Mouse (Mus musculus) stomach, embryonic 15.5 days (tissue): ENCODE data around the gene Bnc2. TPM values are rescaled to one million over a fixed set of nuclear protein-coding genes. Genes with fewer than 3 reads are reported as not detected.

ENCODE experiments used
- ATAC-seq: fragments of 200-750 bp; cut with Nextera tagmentation; 2 replicates; pipeline ENCODE4 v1.8.0; 2017; ENCODE audit warnings: low read depth, moderate number of reproducible peaks, moderate TSS enrichment; ENCODE audit not compliant: insufficient read depth, low FRiP score
- H3K27ac ChIP-seq: fragments of 300-500 bp; sonication (generic); 2 replicates; pipeline ENCODE4 v1.5.1; 2015; ENCODE audit warnings: mild to moderate bottlenecking, inconsistent platforms
- H3K27me3 ChIP-seq: fragments of 300-500 bp; sonication (generic); replicated peaks from 2 replicates; pipeline ENCODE4 v1.6.1; 2015; ENCODE audit warnings: inconsistent platforms
- H3K36me3 ChIP-seq: fragments of 300-500 bp; sonication (generic); 2 replicates; pipeline ENCODE4 v1.6.1; 2015; ENCODE audit warnings: inconsistent platforms
- H3K4me1 ChIP-seq: fragments of 300-500 bp; sonication (generic); 2 replicates; pipeline ENCODE4 v1.6.1; 2015; ENCODE audit warnings: inconsistent platforms
- H3K4me2 ChIP-seq: fragments of 300-500 bp; sonication (generic); 2 replicates; pipeline ENCODE4 v1.6.1; 2015; ENCODE audit warnings: mild to moderate bottlenecking, inconsistent platforms
- H3K4me3 ChIP-seq: fragments of 300-500 bp; sonication (generic); replicated peaks from 2 replicates; pipeline ENCODE4 v1.5.1; 2015; ENCODE audit warnings: inconsistent platforms
- H3K9ac ChIP-seq: fragments of 300-500 bp; sonication (generic); 2 replicates; pipeline ENCODE4 v1.6.1; 2015; ENCODE audit warnings: inconsistent platforms
- H3K9me3 ChIP-seq: fragments of 300-500 bp; sonication (generic); 2 replicates; pipeline ENCODE4 v1.6.1; 2016; ENCODE audit warnings: inconsistent platforms
- WGBS: fragments of 180-500 bp; shearing (Covaris S2); methylation state at CpG from one replicate; pipeline ENCODE4 v1.1.7; 2015; 5-methylcytosine and 5-hydroxymethylcytosine counted together
- polyA plus RNA-seq: library from polyadenylated mRNA; unstranded; fragments of >200 nt; fragmentation: Nextera tagmentation; extraction: Ambion mirVana; gene quantifications from 2 replicates; pipeline ENCODE4 v1.2.1, GENCODE M21; 2015

Bnc2 gene
- polyA plus RNA-seq, 1 experiment from 2014 or later: 18.0 TPM

GRCm38 (mm10) chr4:84379289-84379688 lies 295.8 kb downstream of the Bnc2 start:
- H3K9ac ChIP-seq: no peak overlapping the region
- no peaks in the 10 kb centered on the region for H3K27me3 ChIP-seq
- H3K4me3 ChIP-seq: no peak overlapping the region
- H3K36me3 ChIP-seq: no peaks in the 10 kb centered on the region
- no peaks in the 10 kb centered on the region for H3K9me3 ChIP-seq
- 75% methylated on average over 6 of the region's 6 CpGs for WGBS
- H3K4me1 ChIP-seq: no peaks in the 10 kb centered on the region
- no peak overlapping the region for H3K4me2 ChIP-seq
- ATAC-seq: no peak
- H3K27ac ChIP-seq: no peak overlapping the region

GRCm38 (mm10) chr4:84377513-84377912 lies 297.6 kb downstream of the Bnc2 start:
- H3K27ac ChIP-seq: no peak overlapping the region
- no peak for ATAC-seq

GRCm38 (mm10) chr4:84362337-84362823 lies 312.7 kb downstream of the Bnc2 start:
- H3K4me3 ChIP-seq: no peak overlapping the region
- no peak for ATAC-seq
- no peaks in the 10 kb centered on the region for H3K36me3 ChIP-seq
- H3K27ac ChIP-seq: no peak overlapping the region
- H3K27me3 ChIP-seq: no peaks in the 10 kb centered on the region
- H3K9ac ChIP-seq: no peak overlapping the region
- no peaks in the 10 kb centered on the region for H3K9me3 ChIP-seq
- peaks cover 6% of the 10 kb centered on the region; the same call in 1 of the 2 replicates for H3K4me1 ChIP-seq
- no peak overlapping the region for H3K4me2 ChIP-seq
- WGBS: 32% methylated on average over 8 of the region's 8 CpGs

More at GRCm38 (mm10) chr4:84377513-84377912, 297.6 kb downstream of the Bnc2 start:
- 82% methylated on average over 5 of the region's 5 CpGs for WGBS
- Histone ChIP-seq H3K27me3 (no peaks in the 10 kb centered on the region), H3K4me3 (no peak overlapping the region), H3K36me3 (no peaks in the 10 kb centered on the region), H3K9ac (no peak overlapping the region), H3K4me1 (no peaks in the 10 kb centered on the region), H3K4me2 (no peak overlapping the region), H3K9me3 (no peaks in the 10 kb centered on the region)

GRCm38 (mm10) chr4:84361165-84361564 lies 313.9 kb downstream of the Bnc2 start:
- peaks cover 13% of the 10 kb centered on the region; the same call in 1 of the 2 replicates for H3K4me1 ChIP-seq
- no peak overlapping the region for H3K27ac ChIP-seq
- no peak overlapping the region for H3K4me3 ChIP-seq
- no peak overlapping the region for H3K4me2 ChIP-seq
- H3K36me3 ChIP-seq: no peaks in the 10 kb centered on the region
- H3K27me3 ChIP-seq: no peaks in the 10 kb centered on the region
- ATAC-seq: no peak
- 69% methylated on average over 5 of the region's 5 CpGs for WGBS
- no peaks in the 10 kb centered on the region for H3K9me3 ChIP-seq
- H3K9ac ChIP-seq: no peak overlapping the region

GRCm38 (mm10) chr4:84359996-84360395 lies 315.1 kb downstream of the Bnc2 start:
- ATAC-seq: no peak
- Histone ChIP-seq H3K4me3 (no peak overlapping the region), H3K9me3 (no peaks in the 10 kb centered on the region), H3K4me2 (no peak overlapping the region), H3K4me1 (peaks cover 13% of the 10 kb centered on the region; the same call in 1 of the 2 replicates), H3K27ac (no peak overlapping the region), H3K9ac (no peak overlapping the region), H3K36me3 (no peaks in the 10 kb centered on the region), H3K27me3 (no peaks in the 10 kb centered on the region)
- 83% methylated on average over 2 of the region's 2 CpGs for WGBS

GRCm38 (mm10) chr4:84358204-84358603 lies 316.9 kb downstream of the Bnc2 start:
- no peak for ATAC-seq
- Histone ChIP-seq H3K27ac (no peak overlapping the region), H3K9ac (no peak overlapping the region), H3K4me1 (peaks cover 13% of the 10 kb centered on the region; the same call in 1 of the 2 replicates), H3K36me3 (no peaks in the 10 kb centered on the region), H3K4me2 (no peak overlapping the region), H3K27me3 (no peaks in the 10 kb centered on the region), H3K4me3 (no peak overlapping the region), H3K9me3 (no peaks in the 10 kb centered on the region)
- WGBS: 54% methylated on average over 2 of the region's 2 CpGs

GRCm38 (mm10) chr4:84357382-84357781 lies 317.7 kb downstream of the Bnc2 start:
- H3K9ac ChIP-seq: no peak overlapping the region

GRCm38 (mm10) chr4:84356468-84357153 lies 318.5 kb downstream of the Bnc2 start:
- Histone ChIP-seq H3K4me2 (no peak overlapping the region), H3K4me1 (peaks cover 13% of the 10 kb centered on the region; the same call in 1 of the 2 replicates), H3K9me3 (no peaks in the 10 kb centered on the region), H3K36me3 (no peaks in the 10 kb centered on the region), H3K4me3 (no peak overlapping the region), H3K27me3 (no peaks in the 10 kb centered on the region), H3K27ac (no peak overlapping the region), H3K9ac (no peak overlapping the region)
- ATAC-seq: no peak
- WGBS: 38% methylated on average over 8 of the region's 8 CpGs

More at GRCm38 (mm10) chr4:84357382-84357781, 317.7 kb downstream of the Bnc2 start:
- no peak for ATAC-seq
- H3K27me3 ChIP-seq: no peaks in the 10 kb centered on the region
- H3K27ac ChIP-seq: no peak overlapping the region; the same call in 1 of the 2 replicates
- no peak overlapping the region for H3K4me2 ChIP-seq
- H3K9me3 ChIP-seq: no peaks in the 10 kb centered on the region
- WGBS: 61% methylated on average over 1 of the region's 1 CpGs
- H3K36me3 ChIP-seq: no peaks in the 10 kb centered on the region
- no peak overlapping the region for H3K4me3 ChIP-seq
- H3K4me1 ChIP-seq: peaks cover 13% of the 10 kb centered on the region; the same call in 1 of the 2 replicates

GRCm38 (mm10) chr4:84352656-84353055 lies 322.4 kb downstream of the Bnc2 start:
- Histone ChIP-seq H3K36me3 (no peaks in the 10 kb centered on the region), H3K4me2 (no peak overlapping the region), H3K27ac (no peak overlapping the region), H3K27me3 (no peaks in the 10 kb centered on the region), H3K4me3 (no peak overlapping the region), H3K9me3 (no peaks in the 10 kb centered on the region), H3K9ac (no peak overlapping the region), H3K4me1 (peaks cover 9% of the 10 kb centered on the region; the same call in 1 of the 2 replicates)
- 39% methylated on average over 2 of the region's 2 CpGs for WGBS
- no peak for ATAC-seq

- no peaks in the 10 kb centered on the region; the same call in 1 of the 2 replicates for H3K4me1 ChIP-seq
- 16% methylated on average over 5 of the region's 5 CpGs for WGBS
- no peaks in the 10 kb centered on the region for H3K27me3 ChIP-seq
- ATAC-seq: no peak
- H3K36me3 ChIP-seq: no peaks in the 10 kb centered on the region
- H3K4me3 ChIP-seq: no peak overlapping the region
- H3K27ac ChIP-seq: no peak overlapping the region
- H3K4me2 ChIP-seq: no peak overlapping the region
- H3K9me3 ChIP-seq: no peaks in the 10 kb centered on the region
- no peak overlapping the region for H3K9ac ChIP-seq
These were observed 325.5 kb downstream of the Bnc2 start for GRCm38 (mm10) chr4:84349536-84349935.

GRCm38 (mm10) chr4:84339172-84339571 lies 335.9 kb downstream of the Bnc2 start:
- H3K27me3 ChIP-seq: no peaks in the 10 kb centered on the region
- H3K27ac ChIP-seq: no peak overlapping the region
- WGBS: 67% methylated on average over 4 of the region's 4 CpGs
- H3K36me3 ChIP-seq: no peaks in the 10 kb centered on the region
- no peak overlapping the region for H3K9ac ChIP-seq
- H3K9me3 ChIP-seq: no peaks in the 10 kb centered on the region
- H3K4me2 ChIP-seq: no peak overlapping the region
- no peak for ATAC-seq
- no peak overlapping the region for H3K4me3 ChIP-seq
- H3K4me1 ChIP-seq: no peaks in the 10 kb centered on the region

- no peak overlapping the region for H3K27ac ChIP-seq
- 65% methylated on average over 9 of the region's 9 CpGs for WGBS
- H3K4me2 ChIP-seq: no peak overlapping the region
- no peak overlapping the region for H3K9ac ChIP-seq
- H3K4me1 ChIP-seq: no peaks in the 10 kb centered on the region
- no peak for ATAC-seq
- H3K36me3 ChIP-seq: no peaks in the 10 kb centered on the region
- no peaks in the 10 kb centered on the region for H3K9me3 ChIP-seq
- no peak overlapping the region for H3K4me3 ChIP-seq
- no peaks in the 10 kb centered on the region for H3K27me3 ChIP-seq
These were observed 343.1 kb downstream of the Bnc2 start for GRCm38 (mm10) chr4:84331995-84332394.
